Mouse (Mus musculus) Muller cell, postnatal 12 days (primary cell): ENCODE measurements around the gene Phldb1.
"Not testable (repeated sequence)": the region's sequence is repeated elsewhere in the genome, so short reads cannot be mapped to it uniquely, and the experiment has no call there.

ENCODE experiments used
- DNase-seq: peaks from one replicate; pipeline ENCODE4 v3.0.0-alpha.2; 2015; ENCODE audit errors: inconsistent ontology term

Gene Phldb1

DNA sequence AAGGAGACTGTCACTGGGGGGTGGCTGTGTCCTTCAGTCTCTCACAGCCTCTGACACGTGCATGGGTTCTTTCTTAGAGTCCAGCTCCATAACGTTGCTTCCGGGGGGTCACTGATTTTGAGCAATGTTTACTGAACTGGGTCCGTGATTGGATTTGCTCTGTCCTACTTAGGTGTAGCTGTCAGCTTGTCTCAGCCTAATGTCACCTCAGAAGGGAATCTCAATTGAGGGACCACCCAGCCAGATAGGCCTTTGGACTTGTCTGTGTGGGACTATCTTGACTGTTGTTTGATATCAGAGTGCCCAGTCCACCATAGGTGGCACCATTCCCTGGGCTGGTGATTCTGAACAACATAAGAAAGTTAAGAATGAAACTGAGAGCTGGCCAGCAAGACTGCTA lies 81.1 kb downstream of the Phldb1 start:
- DNase-seq: no peak

DNA sequence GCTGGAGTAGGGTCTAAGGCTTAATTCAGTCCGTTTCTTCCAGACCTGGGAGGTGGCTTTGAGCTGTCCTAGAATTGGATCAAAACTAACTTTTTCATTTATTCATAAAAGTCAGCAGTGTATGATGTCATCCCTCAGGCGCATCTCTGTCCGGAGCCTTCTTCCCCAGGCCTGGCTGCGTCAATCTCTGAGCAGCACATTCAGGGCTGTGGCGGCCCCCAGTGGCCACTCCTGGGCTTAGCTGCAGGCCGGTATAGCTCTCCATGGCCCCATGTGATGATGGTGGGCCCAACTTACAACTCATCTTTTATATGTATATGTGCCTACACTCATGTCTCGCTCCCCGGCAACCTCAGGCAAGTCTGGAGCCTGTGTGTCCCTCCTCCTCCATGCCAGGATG lies 83.0 kb downstream of the Phldb1 start:
- DNase-seq: peak; percentile 76

DNA sequence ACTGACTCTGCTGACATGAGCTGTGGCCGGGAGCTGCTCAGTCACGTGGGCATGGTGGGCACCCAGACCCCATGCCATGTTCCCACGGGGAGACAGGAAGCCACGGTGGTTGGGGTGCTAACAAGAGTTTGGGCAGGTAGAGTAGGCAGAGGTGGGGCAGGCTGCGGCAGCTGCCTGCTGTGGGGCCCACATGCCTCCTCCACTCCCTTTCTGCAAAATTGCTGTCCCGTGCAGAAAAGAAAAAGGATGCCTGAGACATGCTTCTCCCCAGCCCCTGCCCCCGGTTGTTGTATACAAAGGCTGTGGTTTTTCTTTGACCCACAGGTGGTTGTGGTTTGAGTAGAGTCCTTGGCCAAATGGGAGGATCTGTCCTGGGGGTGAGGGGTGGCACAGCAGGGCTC lies 86.1 kb downstream of the Phldb1 start:
- DNase-seq: peak; percentile 85

DNA sequence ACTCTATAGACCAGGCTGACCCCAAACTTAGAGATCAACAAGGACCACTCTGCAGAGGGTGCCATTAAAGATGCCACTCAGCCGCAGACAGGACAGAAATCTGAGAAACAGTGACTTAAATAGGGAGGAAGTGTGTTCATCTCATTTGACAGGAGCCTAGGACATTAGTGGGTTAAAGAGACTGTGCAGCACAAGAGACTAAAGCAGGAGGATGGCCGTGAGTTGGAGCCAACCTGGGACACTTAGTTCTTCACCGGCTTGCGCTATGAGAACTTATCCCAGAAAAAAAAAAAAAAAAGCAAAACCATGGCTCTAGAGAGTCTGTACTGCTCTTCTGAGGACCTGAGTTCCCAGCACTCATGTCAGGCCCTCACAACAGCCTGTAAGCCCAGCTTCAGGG lies 87.3 kb downstream of the Phldb1 start:
- no peak for DNase-seq

GRCm38 (mm10) chr9:44647026-44647425 lies 88.0 kb downstream of the Phldb1 start:
- no peak for DNase-seq

DNA sequence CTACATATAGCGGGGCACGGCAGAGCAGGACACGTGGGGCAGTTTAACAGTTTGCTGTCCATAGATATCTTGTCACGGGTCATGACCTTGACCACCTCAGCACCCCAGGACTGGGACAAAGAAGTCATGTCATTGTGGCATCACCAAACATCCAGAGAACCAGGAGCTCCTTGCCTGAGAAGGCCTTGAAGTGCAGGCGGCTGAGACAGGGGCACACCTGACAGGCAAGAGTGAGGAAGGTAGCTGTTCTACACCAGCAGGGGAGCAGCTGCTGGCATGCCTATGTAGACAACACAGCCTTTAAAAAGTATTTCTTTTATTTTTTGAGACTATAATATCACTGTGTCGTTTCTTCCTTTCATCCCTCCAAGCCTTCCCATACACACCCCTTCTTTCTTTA lies 88.6 kb downstream of the Phldb1 start:
- no peak for DNase-seq

- DNase-seq: no peak
These were observed 89.1 kb downstream of the Phldb1 start for GRCm38 (mm10) chr9:44645924-44646323.

- peak; percentile 68 for DNase-seq
These were observed 89.5 kb downstream of the Phldb1 start for GRCm38 (mm10) chr9:44645481-44645880.

DNA sequence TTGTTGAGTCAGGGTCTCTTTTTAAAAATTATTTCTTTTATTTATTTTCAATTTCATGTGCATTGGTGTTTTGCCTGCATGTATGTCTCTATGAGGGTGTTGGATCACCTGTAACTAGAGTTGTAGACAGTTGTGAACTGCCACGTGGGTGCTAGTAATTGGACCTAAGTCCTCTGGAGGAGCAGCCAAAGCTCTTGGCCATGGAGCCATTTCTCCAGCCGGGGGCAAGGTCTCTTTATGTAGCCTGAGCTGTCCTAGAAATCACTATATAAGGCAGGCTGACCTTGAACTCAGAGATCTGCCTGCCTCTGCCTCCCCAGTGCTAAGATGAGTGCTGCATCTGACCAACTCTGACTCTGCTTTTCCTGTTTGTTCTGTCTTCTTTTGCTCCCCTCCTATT lies 90.8 kb downstream of the Phldb1 start:
- no peak for DNase-seq

DNA sequence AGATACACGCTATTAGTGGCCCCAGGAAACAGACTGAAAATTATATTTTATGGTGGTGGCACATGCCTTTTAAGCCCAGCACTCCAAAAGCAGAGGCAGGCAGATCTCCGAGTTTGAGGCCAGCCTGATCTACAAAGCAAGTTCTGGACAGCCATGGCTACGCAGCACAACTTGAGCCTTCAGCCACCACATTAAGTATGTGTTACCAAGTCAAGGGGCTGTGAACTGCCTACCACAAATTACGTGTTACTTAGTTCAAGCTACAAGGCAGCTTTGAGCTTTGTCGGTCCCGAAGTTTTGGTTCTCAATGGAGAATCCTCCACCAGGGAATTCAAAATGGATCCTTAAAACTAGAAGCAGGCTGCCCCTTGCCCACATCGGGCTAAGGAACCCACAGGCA lies 91.9 kb downstream of the Phldb1 start:
- no peak for DNase-seq

DNA sequence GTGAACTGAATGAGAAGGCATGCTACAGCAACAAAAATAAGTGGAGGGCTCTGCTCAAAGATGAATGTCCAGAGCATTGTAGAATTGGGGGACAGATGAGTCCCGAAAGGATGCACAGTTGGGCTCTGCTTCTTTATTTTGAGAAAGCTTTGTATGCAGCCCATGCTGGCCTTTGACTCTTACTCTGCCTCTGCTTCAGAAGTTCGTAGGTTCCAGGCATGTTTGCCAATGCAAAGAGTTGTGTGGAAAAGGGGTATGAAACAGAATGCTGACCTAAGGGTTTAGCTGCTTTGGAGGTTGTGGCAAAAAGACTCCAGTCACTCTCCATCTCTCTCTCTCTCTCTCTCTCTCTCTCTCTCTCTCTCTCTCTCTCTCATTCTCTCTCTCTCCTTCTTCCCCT lies 93.4 kb downstream of the Phldb1 start:
- no peak for DNase-seq

- no peak for DNase-seq
These were observed 94.2 kb downstream of the Phldb1 start for GRCm38 (mm10) chr9:44640646-44641357.

DNA sequence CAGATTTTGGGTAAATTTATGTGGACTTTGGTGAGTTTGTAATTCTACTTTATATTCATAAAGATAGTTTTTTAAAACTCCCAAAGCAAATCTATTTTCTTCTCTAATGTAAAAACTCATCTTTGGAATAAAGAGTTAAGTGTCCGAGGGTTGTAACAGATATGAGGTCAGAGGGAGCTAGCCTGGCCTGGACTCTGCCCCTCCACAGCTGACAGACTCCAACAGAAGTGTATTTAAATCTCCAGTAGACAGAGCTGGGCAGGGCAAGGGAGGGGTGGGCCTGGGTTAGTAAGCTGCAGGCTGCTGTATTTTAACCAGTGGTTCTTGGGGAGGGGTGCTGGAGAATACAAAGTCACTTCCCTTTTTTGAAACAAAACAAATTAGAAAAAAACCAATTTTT lies 95.0 kb downstream of the Phldb1 start:
- DNase-seq: not testable (repeated sequence)

GRCm38 (mm10) chr9:44638726-44639125 lies 96.3 kb downstream of the Phldb1 start:
- not testable (repeated sequence) for DNase-seq

GRCm38 (mm10) chr9:44637551-44638169 lies 97.3 kb downstream of the Phldb1 start:
- peak; percentile 50 for DNase-seq
